Mouse (Mus musculus) cortical plate, adult 2 months (tissue): ENCODE data around the gene Erich6b. TPM values are rescaled to one million over a fixed set of nuclear protein-coding genes. Genes with fewer than 3 reads are reported as not detected.
A peak's percentile ranks its signal among the peaks of the same experiment; 100 is the strongest.

Experiments
- H3K27ac ChIP-seq: fragments of 200-500 bp; 2 replicates; pipeline ENCODE4 v1.5.1; 2012; ENCODE audit warnings: low read length, control low read depth, inconsistent platforms; ENCODE audit not compliant: insufficient read depth
- H3K4me1 ChIP-seq: fragments of 200-500 bp; 2 replicates; pipeline ENCODE4 v1.6.1; 2011; ENCODE audit warnings: low read length; ENCODE audit not compliant: control insufficient read depth, insufficient read depth
- H3K4me3 ChIP-seq: fragments of 200-500 bp; 2 replicates; pipeline ENCODE4 v1.5.1; 2011; ENCODE audit warnings: mild to moderate bottlenecking, low read length, control low read depth; ENCODE audit not compliant: insufficient read depth
- CTCF ChIP-seq: fragments of 200-500 bp; IDR thresholded peaks from 2 replicates; pipeline ENCODE4 v1.5.1; 2011; ENCODE audit warnings: mild to moderate bottlenecking, control low read depth, low read length; ENCODE audit not compliant: insufficient read depth; ENCODE audit errors: extremely low read depth
- POLR2A ChIP-seq: fragments of 200-500 bp; IDR thresholded peaks from 2 replicates; pipeline ENCODE4 v1.6.1; 2011; ENCODE audit warnings: mild to moderate bottlenecking, low read length, control low read depth; ENCODE audit not compliant: insufficient read depth; ENCODE audit errors: extremely low read depth
- polyA plus RNA-seq: library from polyadenylated mRNA; depleted of rRNA; stranded (reverse); fragments of >200 nt; gene quantifications from 2 replicates; pipeline ENCODE4 v1.2.3, GENCODE M21; 2012; rRNA removed

Erich6b gene
- polyA plus RNA-seq, 1 experiment, result not detected

GRCm38 (mm10) chr14:75696096-75696495, 54.0 kb downstream of the Erich6b start:
- no peak overlapping the region for H3K27ac ChIP-seq
- no peaks in the 10 kb centered on the region for H3K4me1 ChIP-seq
- no peak overlapping the region for H3K4me3 ChIP-seq
- TF ChIP-seq POLR2A (no peak), CTCF (no peak)

GRCm38 (mm10) chr14:75697928-75698327, 55.9 kb downstream of the Erich6b start:
- TF ChIP-seq POLR2A (no peak), CTCF (no peak)
- H3K4me1 ChIP-seq, result no peaks in the 10 kb centered on the region
- H3K27ac ChIP-seq, result no peak overlapping the region
- H3K4me3 ChIP-seq, result no peak overlapping the region

- H3K4me3 ChIP-seq, result no peak overlapping the region
Measured at GRCm38 (mm10) chr14:75706647-75707046, 64.6 kb downstream of the Erich6b start.

GRCm38 (mm10) chr14:75707771-75708170, 65.7 kb downstream of the Erich6b start:
- H3K4me3 ChIP-seq, result no peak overlapping the region
- H3K27ac ChIP-seq, result no peak overlapping the region
- TF ChIP-seq POLR2A, result no peak
- H3K4me1 ChIP-seq, result no peaks in the 10 kb centered on the region

More at GRCm38 (mm10) chr14:75706647-75707046, 64.6 kb downstream of the Erich6b start:
- no peak for TF ChIP-seq CTCF
- TF ChIP-seq POLR2A, result no peak
- H3K4me1 ChIP-seq, result no peaks in the 10 kb centered on the region
- H3K27ac ChIP-seq, result no peak overlapping the region

GRCm38 (mm10) chr14:75708986-75709385, 66.9 kb downstream of the Erich6b start:
- Histone ChIP-seq H3K4me3 (no peak overlapping the region), H3K4me1 (no peaks in the 10 kb centered on the region), H3K27ac (no peak overlapping the region)
- TF ChIP-seq CTCF (no peak), POLR2A (no peak)

GRCm38 (mm10) chr14:75711731-75712130, 69.7 kb downstream of the Erich6b start:
- Histone ChIP-seq H3K4me1 (no peaks in the 10 kb centered on the region), H3K4me3 (no peak overlapping the region), H3K27ac (no peak overlapping the region)
- TF ChIP-seq POLR2A (no peak), CTCF (no peak)

- TF ChIP-seq POLR2A (no peak), CTCF (no peak)
- no peak overlapping the region for H3K27ac ChIP-seq
- no peaks in the 10 kb centered on the region for H3K4me1 ChIP-seq
- no peak overlapping the region for H3K4me3 ChIP-seq
Measured at GRCm38 (mm10) chr14:75712687-75713086, 70.6 kb downstream of the Erich6b start.

- Histone ChIP-seq H3K4me1 (no peaks in the 10 kb centered on the region), H3K27ac (no peak overlapping the region), H3K4me3 (no peak overlapping the region)
- TF ChIP-seq POLR2A (no peak), CTCF (peak; percentile 37; the same call in 1 of the 2 replicates)
Measured at GRCm38 (mm10) chr14:75713661-75714060, 71.6 kb downstream of the Erich6b start.

GRCm38 (mm10) chr14:75716410-75716809, 74.4 kb downstream of the Erich6b start:
- Histone ChIP-seq H3K4me1 (no peaks in the 10 kb centered on the region), H3K27ac (no peak overlapping the region), H3K4me3 (no peak overlapping the region)
- no peak for TF ChIP-seq POLR2A
- no peak for TF ChIP-seq CTCF

Other genes starting within 250 kb of the Erich6b start
- 3.5 and 4.1 TPM in 2 replicates for gene Siah3, start 186.3 kb upstream of the Erich6b start, polyA plus RNA-seq
- gene Spert, start 49.1 kb upstream of the Erich6b start, polyA plus RNA-seq, result not detected in 2 replicates
- gene Cog3, start 112.3 kb downstream of the Erich6b start, polyA plus RNA-seq, result 24.3 and 24.4 TPM in 2 replicates
- gene Slc25a30, start 144.8 kb downstream of the Erich6b start, polyA plus RNA-seq, result 7.2 and 9.3 TPM in 2 replicates
- gene Tpt1, start 202.8 kb downstream of the Erich6b start, polyA plus RNA-seq, result 840 and 847 TPM in 2 replicates